Mouse (Mus musculus) heart, postnatal 14 days (tissue): ENCODE measurements around the gene Plcb4. TPM values are rescaled to one million over a fixed set of nuclear protein-coding genes. Genes with fewer than 3 reads are reported as not detected.

Experiments
- DNase-seq, 2 experiments: peaks; one replicate each; pipeline ENCODE4 v3.0.0; 2021 to 2022
- intact Hi-C: fragments of 180-260 bp; cut with DNase I; formaldehyde crosslinking; loops from one replicate; pipeline ENCODE4 v1.15.1; 2025
- total RNA-seq, 2 experiments: library from RNA; stranded (reverse); gene quantifications; 2 replicates each; pipeline ENCODE4 v1.2.3; 2021

The Plcb4 gene
- total RNA-seq, 2 experiments from 2014 or later: 82.1 to 93.1 TPM

DNA sequence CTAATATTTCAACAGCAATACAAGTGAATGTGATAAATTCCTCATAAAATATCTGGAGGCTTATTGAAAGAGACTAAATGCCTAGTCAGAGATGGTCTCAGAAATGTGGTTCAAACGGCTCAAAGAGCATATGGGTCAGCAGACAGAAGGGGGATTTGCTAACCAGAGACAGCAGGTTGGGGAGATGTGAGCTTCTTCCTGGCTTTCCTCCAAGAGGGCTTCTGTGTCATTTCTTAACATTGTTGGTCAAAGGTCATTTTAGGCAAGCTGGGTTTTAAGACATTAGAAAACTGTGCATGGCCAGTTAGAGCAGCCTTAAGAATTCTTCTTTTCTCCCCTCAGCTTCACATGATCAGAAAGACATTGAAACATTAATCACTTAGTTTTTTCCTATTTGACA, 178.9 kb downstream of the Plcb4 start:
- no peak for DNase-seq
- intact Hi-C loops: loop anchor here (5.0 kb wide), 1 partner anchor 85 kb away; no protein-coding TSS in a partner anchor

GRCm38 (mm10) chr2:135838135-135838534, 179.3 kb downstream of the Plcb4 start:
- DNase-seq: no peak
- intact Hi-C loops: loop anchor here (5.0 kb wide), 1 partner anchor 84 kb away; no protein-coding TSS in a partner anchor

- intact Hi-C loops: loop anchor here (5.0 kb wide), 1 partner anchor 84 kb away; no protein-coding TSS in a partner anchor
- no peak for DNase-seq
Observed at GRCm38 (mm10) chr2:135838651-135839286, 180.0 kb downstream of the Plcb4 start.

- intact Hi-C loops: no loop called here
- DNase-seq: no peak
Observed at GRCm38 (mm10) chr2:135843721-135844120, 184.9 kb downstream of the Plcb4 start.

DNA sequence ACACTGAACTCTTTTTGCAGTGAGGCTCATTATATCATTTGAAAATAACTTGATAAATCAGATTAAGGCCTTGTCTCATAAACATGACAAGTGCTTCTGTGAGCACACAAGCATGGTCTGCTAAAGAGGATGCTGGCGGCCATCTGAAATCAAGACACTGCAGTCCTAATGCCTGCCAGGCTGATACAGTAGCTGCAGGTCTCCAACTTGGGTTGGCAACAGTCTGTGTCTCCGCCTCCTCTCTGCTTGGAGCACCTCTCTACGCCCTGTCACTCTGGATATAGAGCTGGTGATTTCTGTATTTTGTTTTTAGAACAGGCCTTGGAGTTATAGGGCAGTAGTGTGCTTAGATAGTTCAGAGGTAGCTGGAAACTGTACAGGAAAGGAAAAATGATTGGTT, 188.1 kb downstream of the Plcb4 start:
- intact Hi-C loops: no loop called here
- DNase-seq: no peak

DNA sequence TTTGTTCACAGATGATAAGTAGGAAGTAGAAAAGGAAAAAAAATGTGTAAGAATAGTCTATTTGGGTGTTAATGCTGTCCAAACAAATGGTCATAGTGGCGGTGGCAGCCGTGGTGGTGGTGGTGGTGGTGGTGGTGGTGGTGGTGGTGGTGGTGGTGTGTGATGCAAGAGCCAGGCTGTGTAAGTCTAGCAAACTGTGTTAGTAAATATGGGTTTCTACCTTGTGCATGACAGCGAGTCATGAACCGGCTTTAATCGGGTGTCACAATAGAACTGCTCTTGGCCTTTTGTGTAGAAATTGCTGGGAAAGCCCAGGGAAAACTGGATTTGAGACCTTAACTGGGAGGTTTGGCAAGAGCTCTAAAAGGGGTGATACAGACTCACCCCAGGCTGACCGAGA, 188.9 kb downstream of the Plcb4 start:
- intact Hi-C loops: no loop called here
- no peak for DNase-seq

- intact Hi-C loops: no loop called here
- no peak for DNase-seq
Observed at GRCm38 (mm10) chr2:135848169-135848568, 189.4 kb downstream of the Plcb4 start.

DNA sequence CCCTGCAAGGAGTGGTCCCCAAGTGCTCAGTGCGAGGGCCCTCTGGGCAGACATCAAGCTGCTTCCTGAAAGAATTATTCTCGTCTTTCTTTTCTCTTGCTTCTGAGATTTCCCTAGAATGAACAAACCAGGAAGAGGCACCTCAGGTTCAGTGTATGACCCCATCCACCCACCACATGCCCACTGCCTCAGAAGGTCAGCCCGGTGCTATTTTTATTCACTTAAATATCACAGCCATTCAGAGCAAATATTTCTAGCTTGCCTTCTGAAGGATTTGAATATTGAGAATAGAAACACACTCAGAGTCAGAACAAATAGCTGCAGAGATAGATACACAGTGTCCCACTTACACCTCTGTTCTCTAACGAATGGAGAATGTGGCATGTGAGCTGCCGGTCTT, 193.2 kb downstream of the Plcb4 start:
- intact Hi-C loops: no loop called here
- no peak for DNase-seq

DNA sequence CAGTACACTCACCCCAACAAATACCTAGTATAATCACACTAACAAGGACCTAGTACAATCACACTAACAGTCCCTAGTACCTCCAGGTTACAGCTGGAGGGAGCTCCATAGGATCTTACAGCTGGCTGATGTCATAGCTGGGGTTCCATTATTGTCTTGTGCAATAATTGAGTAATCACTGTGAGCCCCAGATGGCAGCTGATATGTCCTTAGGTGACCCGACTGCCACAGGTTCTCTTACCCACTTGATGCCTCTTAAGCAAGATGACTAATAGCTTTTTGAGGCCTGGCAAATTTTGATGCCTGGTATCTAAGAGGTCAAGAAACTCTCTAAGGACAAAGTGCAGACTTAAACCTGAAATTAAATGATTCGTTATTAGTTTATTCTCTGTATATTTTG, 194.3 kb downstream of the Plcb4 start:
- DNase-seq: no peak
- intact Hi-C loops: no loop called here

DNA sequence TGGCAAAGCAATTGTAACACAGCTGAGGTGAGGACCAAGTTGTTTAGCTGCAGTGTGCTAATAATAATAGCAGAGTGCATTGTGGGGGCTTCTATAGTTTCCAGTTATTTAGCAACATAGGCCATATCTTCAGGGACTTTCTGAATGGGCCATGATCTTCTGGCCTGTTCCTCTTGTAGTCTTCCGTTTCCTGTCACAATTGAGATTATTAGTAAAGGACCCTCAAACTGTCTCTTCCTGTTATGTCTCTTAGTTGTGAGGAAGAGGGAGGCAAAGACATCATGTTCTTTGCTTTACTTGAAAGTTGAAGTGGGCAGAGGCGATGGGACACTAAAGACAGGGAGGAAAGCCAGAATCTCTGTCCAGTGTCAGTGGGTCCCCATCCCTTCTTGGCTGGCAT, 195.2 kb downstream of the Plcb4 start:
- intact Hi-C loops: no loop called here

DNA sequence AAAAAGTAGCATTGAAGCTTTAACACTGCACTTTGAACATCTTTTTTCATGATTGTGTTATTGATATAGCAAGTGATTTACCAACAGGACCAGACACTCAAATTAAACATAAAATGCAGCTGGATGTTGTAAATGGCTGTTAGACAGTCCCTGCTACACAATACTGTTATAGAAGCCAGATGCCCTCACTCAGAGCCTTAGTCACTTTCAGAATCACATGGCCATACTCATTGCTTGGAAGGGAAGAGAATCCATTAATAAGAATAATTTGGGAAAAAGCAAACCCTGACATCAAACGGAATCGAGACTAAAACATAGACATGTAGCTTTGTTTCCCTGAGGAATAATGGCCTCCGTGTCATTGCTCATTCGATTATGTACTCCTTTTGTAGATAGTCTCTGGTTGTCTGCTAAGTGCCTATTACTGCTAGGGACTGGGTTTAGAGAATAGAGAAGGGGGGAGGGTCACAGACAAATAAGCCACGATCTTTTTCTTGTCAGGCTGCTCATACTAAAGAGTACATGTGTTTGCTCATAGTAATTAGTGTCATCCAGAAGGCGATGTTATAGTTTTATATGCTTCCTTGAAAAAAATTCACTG, 197.2 kb downstream of the Plcb4 start:
- no peak for DNase-seq
- intact Hi-C loops: no loop called here

More for the DNA sequence above, 195.2 kb downstream of the Plcb4 start:
- no peak for DNase-seq

GRCm38 (mm10) chr2:135856826-135857225, 198.0 kb downstream of the Plcb4 start:
- DNase-seq: no peak
- intact Hi-C loops: no loop called here

DNA sequence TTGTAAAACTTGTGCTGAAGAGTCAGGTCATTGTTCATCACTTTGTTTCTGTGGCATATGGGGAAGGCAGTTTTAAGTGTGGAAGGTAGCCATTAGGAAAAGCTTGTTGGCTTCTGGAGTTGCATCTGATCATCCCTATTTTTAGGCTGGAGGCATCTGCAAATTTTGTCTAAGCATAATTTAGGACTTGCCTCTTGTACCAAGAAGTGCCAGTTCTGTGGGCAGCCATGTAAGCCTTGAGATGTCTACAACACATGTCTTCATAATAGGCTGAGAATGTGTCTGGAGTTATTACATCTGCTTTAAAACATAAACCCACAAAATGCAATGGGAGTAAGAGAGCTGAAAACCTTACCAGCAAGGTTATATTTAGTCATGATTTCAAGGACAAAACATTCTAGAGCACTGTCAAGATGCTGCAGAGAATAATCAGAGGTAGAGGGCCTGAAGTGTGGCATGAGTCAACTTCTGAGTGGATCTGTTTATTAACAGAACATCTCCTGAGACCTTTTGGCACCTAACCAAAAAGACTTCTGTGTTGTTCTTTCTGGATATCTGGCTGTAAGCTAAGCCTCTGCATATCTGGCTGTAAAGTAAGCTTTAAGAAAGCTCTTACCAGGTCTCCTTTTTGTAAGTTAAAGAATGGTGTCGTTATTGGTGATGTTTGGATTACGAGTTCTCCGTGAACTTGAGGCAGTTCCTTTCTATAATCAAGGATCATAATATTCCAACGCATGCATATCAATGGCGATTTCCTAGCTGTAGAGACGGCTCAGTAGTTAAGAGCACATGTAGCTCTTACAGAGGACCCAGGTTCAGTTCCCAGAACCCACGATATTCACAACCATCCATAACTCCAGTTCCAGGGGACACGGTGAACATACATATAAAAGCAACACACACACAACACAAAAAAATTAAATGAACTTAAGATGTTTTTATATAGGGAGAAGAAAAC, 203.0 kb downstream of the Plcb4 start:
- DNase-seq: no peak
- intact Hi-C loops: no loop called here

- intact Hi-C loops: no loop called here
- no peak for DNase-seq
Observed at GRCm38 (mm10) chr2:135862489-135863390, 203.9 kb downstream of the Plcb4 start.

DNA sequence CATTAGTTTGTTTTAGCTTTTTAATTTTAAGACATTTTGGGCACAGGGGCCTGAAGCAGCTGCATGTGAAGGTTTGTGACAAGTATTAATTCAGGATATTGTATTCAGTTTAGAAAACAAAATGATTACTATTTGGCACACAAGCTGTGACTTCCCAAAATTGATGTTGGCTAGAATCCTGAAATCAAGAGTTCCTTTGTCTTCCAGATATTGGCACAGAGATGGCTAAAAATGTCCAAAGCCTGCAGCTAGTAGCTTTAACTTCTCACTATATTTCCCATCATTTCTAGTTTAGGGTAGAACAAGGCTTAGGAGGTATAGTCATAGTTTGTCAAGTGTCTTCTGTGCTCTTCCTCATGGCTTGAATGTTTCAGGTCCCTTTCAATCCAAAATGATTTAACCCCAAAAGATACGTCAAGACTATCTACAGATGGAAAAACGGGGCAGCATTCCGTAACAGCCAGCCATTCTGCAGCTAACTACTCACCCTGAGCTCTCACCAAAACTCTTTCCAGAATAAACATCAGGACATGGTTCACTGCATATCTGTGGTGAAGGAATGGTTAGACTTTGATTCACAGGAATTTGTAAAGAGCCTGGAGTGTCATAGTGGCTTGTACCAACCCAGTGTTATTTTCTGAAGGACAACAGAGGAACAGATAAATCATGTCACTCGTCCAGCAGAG, 204.7 kb downstream of the Plcb4 start:
- DNase-seq: no peak
- intact Hi-C loops: no loop called here

- no peak for DNase-seq
Observed at GRCm38 (mm10) chr2:135866421-135866820, 207.6 kb downstream of the Plcb4 start.

GRCm38 (mm10) chr2:135866838-135867237, 208.0 kb downstream of the Plcb4 start:
- intact Hi-C loops: no loop called here
- DNase-seq: no peak

More at GRCm38 (mm10) chr2:135866421-135866820, 207.6 kb downstream of the Plcb4 start:
- intact Hi-C loops: no loop called here

GRCm38 (mm10) chr2:135869637-135870036, 210.8 kb downstream of the Plcb4 start:
- intact Hi-C loops: no loop called here
- DNase-seq: no peak

DNA sequence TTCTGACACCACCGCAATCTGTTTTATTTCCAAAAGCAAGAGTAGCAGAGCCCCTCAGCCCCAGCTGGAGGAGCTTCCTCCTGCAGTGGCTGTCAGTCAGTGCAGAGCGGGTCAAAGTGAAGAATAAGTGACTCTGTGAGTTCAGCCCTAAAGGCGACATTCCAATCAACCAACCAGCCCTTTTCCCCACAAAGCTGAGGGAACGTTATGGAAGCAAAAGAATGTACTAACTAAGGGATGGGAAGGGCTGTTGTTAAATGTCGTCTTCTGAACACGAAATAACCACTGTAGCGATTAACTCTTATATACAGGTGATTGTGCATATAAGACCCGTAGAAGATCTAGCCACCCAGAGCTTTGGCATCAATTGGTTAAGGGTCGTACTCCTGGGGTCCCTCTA, 214.3 kb downstream of the Plcb4 start:
- intact Hi-C loops: no loop called here
- no peak for DNase-seq

DNA sequence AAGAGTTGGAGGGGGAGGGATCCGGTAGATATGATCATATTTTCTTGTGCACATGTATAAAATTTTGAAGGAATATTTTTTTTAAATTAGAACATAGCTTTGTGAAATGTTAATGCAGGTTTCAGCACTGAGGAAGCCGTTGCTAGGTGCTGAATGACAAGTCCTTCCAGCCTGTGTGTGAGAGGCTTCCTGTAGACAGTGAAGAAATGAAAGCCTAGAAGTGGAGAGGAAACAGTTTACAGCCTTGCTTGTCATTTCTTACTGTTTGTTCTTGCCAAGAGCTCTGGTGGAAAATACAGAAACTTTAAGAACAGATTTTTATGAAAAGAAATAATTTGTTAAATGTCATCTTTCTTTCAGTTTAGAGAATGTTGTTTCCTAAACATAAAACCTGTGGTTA, 214.9 kb downstream of the Plcb4 start:
- intact Hi-C loops: no loop called here
- no peak for DNase-seq
